Mouse (Mus musculus) right cerebral cortex, adult 2 months (tissue): ENCODE measurements around the gene Xiap.
A peak's percentile ranks its signal among the peaks of the same experiment; 100 is the strongest.

Source experiments
- DNase-seq, 2 experiments: peaks; one replicate each; pipeline ENCODE4 v3.0.0; 2021 to 2022; ENCODE audit warnings: low spot score in 2 of 2

Gene Xiap

GRCm38 (mm10) chrX:42087731-42088130 lies 28.3 kb downstream of the Xiap start:
- no peak for DNase-seq

GRCm38 (mm10) chrX:42088136-42088535 lies 28.7 kb downstream of the Xiap start:
- no peak for DNase-seq

GRCm38 (mm10) chrX:42107137-42107536 lies 47.7 kb downstream of the Xiap start:
- DNase-seq = no peak

- DNase-seq = no peak
Observed at GRCm38 (mm10) chrX:42110585-42110984, 51.1 kb downstream of the Xiap start.

GRCm38 (mm10) chrX:42119442-42120048 lies 60.1 kb downstream of the Xiap start:
- no peak for DNase-seq

- DNase-seq = no peak
Observed at GRCm38 (mm10) chrX:42124963-42125697, 65.7 kb downstream of the Xiap start.

GRCm38 (mm10) chrX:42139882-42140281 lies 80.4 kb downstream of the Xiap start:
- no peak for DNase-seq

GRCm38 (mm10) chrX:42142620-42143019 lies 83.1 kb downstream of the Xiap start:
- DNase-seq = no peak

GRCm38 (mm10) chrX:42143991-42144390 lies 84.5 kb downstream of the Xiap start:
- DNase-seq = no peak

- no peak for DNase-seq
Observed at GRCm38 (mm10) chrX:42148016-42148451, 88.6 kb downstream of the Xiap start.

GRCm38 (mm10) chrX:42148788-42149556 lies 89.5 kb downstream of the Xiap start, which contains the start of gene Stag2:
Gene Stag2, plus strand, starts transcription at chrX:42149317.
- DNase-seq = peak; percentile 70 to 73

GRCm38 (mm10) chrX:42149557-42150345 lies 90.3 kb downstream of the Xiap start:
- peak; percentile 15 to 20 for DNase-seq

- DNase-seq = peak; percentile 56 to 68
Observed at GRCm38 (mm10) chrX:42150346-42151023, 91.0 kb downstream of the Xiap start.

GRCm38 (mm10) chrX:42151024-42151754 lies 91.7 kb downstream of the Xiap start:
- DNase-seq = peak; percentile 7 to 12

GRCm38 (mm10) chrX:42151903-42152369 lies 92.5 kb downstream of the Xiap start:
- peak; percentile 60 to 68 for DNase-seq

- no peak for DNase-seq
Observed at GRCm38 (mm10) chrX:42153056-42153455, 93.6 kb downstream of the Xiap start.
